Mouse (Mus musculus) stomach, embryonic 14.5 days (tissue): ENCODE measurements at regions not wholly inside any gene's neighbourhood (a gene's known extent, or its start where the extent isn't known, plus 50 kb on each side); places are given as distances from the start of the nearest gene placed in this dataset.

Experiments used
- ATAC-seq: fragments of 200-750 bp; cut with Nextera tagmentation; 2 replicates; pipeline ENCODE4 v1.8.0; 2017; ENCODE audit warnings: low read depth, moderate TSS enrichment; ENCODE audit not compliant: insufficient number of reproducible peaks, insufficient read depth, low FRiP score
- H3K27ac ChIP-seq: fragments of 300-500 bp; sonication (generic); 2 replicates; pipeline ENCODE4 v1.5.1; 2014; ENCODE audit warnings: mild to moderate bottlenecking, low read length, moderate library complexity, mixed read lengths
- H3K27me3 ChIP-seq: fragments of 300-500 bp; sonication (generic); 2 replicates; pipeline ENCODE4 v1.6.1; 2014; ENCODE audit warnings: low read length, control low read depth, mixed read lengths; ENCODE audit not compliant: control insufficient read depth, insufficient read depth
- H3K36me3 ChIP-seq: fragments of 300-500 bp; sonication (generic); 2 replicates; pipeline ENCODE4 v1.6.1; 2014; ENCODE audit warnings: mild to moderate bottlenecking, control low read depth, low read length, moderate library complexity, mixed read lengths; ENCODE audit not compliant: control insufficient read depth, insufficient read depth
- H3K4me1 ChIP-seq: fragments of 300-500 bp; sonication (generic); 2 replicates; pipeline ENCODE4 v1.6.1; 2014; ENCODE audit warnings: low read length, control low read depth, mixed read lengths; ENCODE audit not compliant: control insufficient read depth, insufficient read depth
- H3K4me2 ChIP-seq: fragments of 300-500 bp; sonication (generic); replicated peaks from 2 replicates; pipeline ENCODE4 v1.6.1; 2014; ENCODE audit warnings: low read depth, low read length, control low read depth
- H3K4me3 ChIP-seq: fragments of 300-500 bp; sonication (generic); 2 replicates; pipeline ENCODE4 v1.5.1; 2014; ENCODE audit warnings: low read depth, low read length, control low read depth
- H3K9ac ChIP-seq: fragments of 300-500 bp; sonication (generic); replicated peaks from 2 replicates; pipeline ENCODE4 v1.6.1; 2014; ENCODE audit warnings: low read depth, mild to moderate bottlenecking, control low read depth, low read length, moderate library complexity, mixed read lengths
- H3K9me3 ChIP-seq: fragments of 300-500 bp; sonication (generic); 2 replicates; pipeline ENCODE4 v1.6.1; 2016; ENCODE audit warnings: low read depth, low read length, control low read depth; ENCODE audit not compliant: control insufficient read depth
- WGBS: fragments of 180-500 bp; shearing (Covaris S2); extraction: QIAGEN DNeasy Blood & Tissue Kit; methylation state at CpG from one replicate; pipeline ENCODE4 v1.1.7; 2014; 5-methylcytosine and 5-hydroxymethylcytosine counted together

- Histone ChIP-seq H3K4me3 (no peak overlapping the region), H3K4me2 (no peak overlapping the region), H3K36me3 (no peaks in the 10 kb centered on the region), H3K27me3 (no peaks in the 10 kb centered on the region), H3K27ac (no peak overlapping the region), H3K9ac (no peak overlapping the region), H3K9me3 (no peaks in the 10 kb centered on the region), H3K4me1 (no peaks in the 10 kb centered on the region)
- WGBS, result 69% methylated on average over 7 of the region's 7 CpGs
- ATAC-seq, result no peak
These were observed 366.7 kb downstream of the Kctd12 start for GRCm38 (mm10) chr14:102615588-102616309.

GRCm38 (mm10) chr14:102606055-102606454 lies 376.4 kb downstream of the Kctd12 start:
- WGBS, result 62% methylated on average over 5 of the region's 5 CpGs
- H3K27ac ChIP-seq, result no peak overlapping the region
- H3K4me1 ChIP-seq, result no peaks in the 10 kb centered on the region
- H3K4me2 ChIP-seq, result no peak overlapping the region
- no peak for ATAC-seq
- H3K9ac ChIP-seq, result no peak overlapping the region
- no peaks in the 10 kb centered on the region for H3K9me3 ChIP-seq
- no peaks in the 10 kb centered on the region for H3K27me3 ChIP-seq
- no peaks in the 10 kb centered on the region for H3K36me3 ChIP-seq
- no peak overlapping the region for H3K4me3 ChIP-seq

- 83% methylated on average over 3 of the region's 3 CpGs for WGBS
- no peak overlapping the region for H3K4me3 ChIP-seq
- no peaks in the 10 kb centered on the region for H3K4me1 ChIP-seq
- no peaks in the 10 kb centered on the region for H3K9me3 ChIP-seq
- H3K36me3 ChIP-seq, result no peaks in the 10 kb centered on the region
- no peak overlapping the region for H3K27ac ChIP-seq
- H3K27me3 ChIP-seq, result no peaks in the 10 kb centered on the region
- ATAC-seq, result no peak
- H3K4me2 ChIP-seq, result no peak overlapping the region
- H3K9ac ChIP-seq, result no peak overlapping the region
These were observed 387.6 kb downstream of the Kctd12 start for GRCm38 (mm10) chr14:102594850-102595249.

GRCm38 (mm10) chr14:102553781-102554180 lies 428.7 kb downstream of the Kctd12 start:
- Histone ChIP-seq H3K9me3 (no peaks in the 10 kb centered on the region), H3K4me2 (no peak overlapping the region), H3K27me3 (no peaks in the 10 kb centered on the region), H3K36me3 (no peaks in the 10 kb centered on the region), H3K4me3 (no peak overlapping the region), H3K9ac (no peak overlapping the region), H3K4me1 (no peaks in the 10 kb centered on the region), H3K27ac (no peak overlapping the region)
- 34% methylated on average over 2 of the region's 2 CpGs for WGBS
- no peak for ATAC-seq

GRCm38 (mm10) chr14:102552598-102552997 lies 429.8 kb downstream of the Kctd12 start:
- Histone ChIP-seq H3K4me3 (no peak overlapping the region), H3K9ac (no peak overlapping the region), H3K9me3 (no peaks in the 10 kb centered on the region), H3K27ac (no peak overlapping the region), H3K27me3 (no peaks in the 10 kb centered on the region), H3K36me3 (no peaks in the 10 kb centered on the region), H3K4me1 (no peaks in the 10 kb centered on the region), H3K4me2 (no peak overlapping the region)
- 81% methylated on average over 2 of the region's 2 CpGs for WGBS
- no peak for ATAC-seq

- Histone ChIP-seq H3K4me1 (no peaks in the 10 kb centered on the region), H3K4me3 (no peak overlapping the region), H3K27ac (no peak overlapping the region), H3K9me3 (no peaks in the 10 kb centered on the region), H3K36me3 (no peaks in the 10 kb centered on the region), H3K4me2 (no peak overlapping the region), H3K9ac (no peak overlapping the region), H3K27me3 (no peaks in the 10 kb centered on the region)
- 83% methylated on average over 9 of the region's 9 CpGs for WGBS
- ATAC-seq, result no peak
These were observed 457.4 kb downstream of the Kctd12 start for GRCm38 (mm10) chr14:102524894-102525577.

GRCm38 (mm10) chr14:102516765-102517164 lies 465.7 kb downstream of the Kctd12 start:
- no peaks in the 10 kb centered on the region for H3K36me3 ChIP-seq
- ATAC-seq, result no peak
- 33% methylated on average over 2 of the region's 2 CpGs for WGBS
- no peak overlapping the region for H3K4me2 ChIP-seq
- H3K4me3 ChIP-seq, result no peak overlapping the region
- no peak overlapping the region for H3K9ac ChIP-seq
- H3K27ac ChIP-seq, result no peak overlapping the region
- no peaks in the 10 kb centered on the region for H3K9me3 ChIP-seq
- H3K4me1 ChIP-seq, result no peaks in the 10 kb centered on the region
- no peaks in the 10 kb centered on the region for H3K27me3 ChIP-seq

- Histone ChIP-seq H3K9me3 (no peaks in the 10 kb centered on the region), H3K4me1 (no peaks in the 10 kb centered on the region), H3K4me3 (no peak overlapping the region), H3K4me2 (no peak overlapping the region), H3K36me3 (no peaks in the 10 kb centered on the region), H3K27me3 (no peaks in the 10 kb centered on the region), H3K9ac (no peak overlapping the region), H3K27ac (no peak overlapping the region)
- ATAC-seq, result no peak
- 35% methylated on average over 2 of the region's 2 CpGs for WGBS
These were observed 467.9 kb downstream of the Kctd12 start for GRCm38 (mm10) chr14:102514527-102514926.
